Mouse (Mus musculus) limb, embryonic 13.5 days (tissue): ENCODE data around the gene Vmn1r124. TPM values are rescaled to one million over a fixed set of nuclear protein-coding genes. Genes with fewer than 3 reads are reported as not detected.
"Not testable (repeated sequence)": the region's sequence is repeated elsewhere in the genome, so short reads cannot be mapped to it uniquely, and the experiment has no call there.

Experiments
- ATAC-seq: fragments of 200-750 bp; cut with Nextera tagmentation; 2 replicates; pipeline ENCODE4 v1.8.0; 2017; ENCODE audit warnings: low read depth, moderate number of reproducible peaks, moderate TSS enrichment; ENCODE audit not compliant: low FRiP score
- H3K27ac ChIP-seq: fragments of 300-500 bp; sonication (generic); 2 replicates; pipeline ENCODE4 v1.5.1; 2015; ENCODE audit warnings: inconsistent platforms, mild to moderate bottlenecking, moderate library complexity
- H3K27me3 ChIP-seq: fragments of 300-500 bp; sonication (generic); 2 replicates; pipeline ENCODE4 v1.6.1; 2015; ENCODE audit warnings: mild to moderate bottlenecking, inconsistent platforms
- H3K36me3 ChIP-seq: fragments of 300-500 bp; sonication (generic); 2 replicates; pipeline ENCODE4 v1.6.1; 2015; ENCODE audit warnings: inconsistent platforms, mild to moderate bottlenecking, moderate library complexity
- H3K4me1 ChIP-seq: fragments of 300-500 bp; sonication (generic); 2 replicates; pipeline ENCODE4 v1.6.1; 2015; ENCODE audit warnings: inconsistent platforms
- H3K4me2 ChIP-seq: fragments of 300-500 bp; sonication (generic); replicated peaks from 2 replicates; pipeline ENCODE4 v1.6.1; 2015; ENCODE audit warnings: inconsistent platforms, mild to moderate bottlenecking, moderate library complexity
- H3K4me3 ChIP-seq: fragments of 300-500 bp; sonication (generic); 2 replicates; pipeline ENCODE4 v1.5.1; 2015; ENCODE audit warnings: moderate library complexity, mild to moderate bottlenecking, inconsistent platforms
- H3K9ac ChIP-seq: fragments of 300-500 bp; sonication (generic); 2 replicates; pipeline ENCODE4 v1.6.1; 2015; ENCODE audit warnings: mild to moderate bottlenecking, inconsistent platforms
- H3K9me3 ChIP-seq: fragments of 300-500 bp; sonication (generic); 2 replicates; pipeline ENCODE4 v1.6.1; 2016; ENCODE audit warnings: inconsistent platforms
- WGBS: fragments of 180-500 bp; shearing (Covaris S2); methylation state at CpG from one replicate; pipeline ENCODE4 v1.1.7; 2015; 5-methylcytosine and 5-hydroxymethylcytosine counted together
- polyA plus RNA-seq: library from polyadenylated mRNA; unstranded; fragments of >200 nt; fragmentation: Nextera tagmentation; extraction: Ambion mirVana; gene quantifications from 2 replicates; pipeline ENCODE4 v1.2.1, GENCODE M21; 2015

Gene Vmn1r124
- not detected in 2 replicates for polyA plus RNA-seq

DNA sequence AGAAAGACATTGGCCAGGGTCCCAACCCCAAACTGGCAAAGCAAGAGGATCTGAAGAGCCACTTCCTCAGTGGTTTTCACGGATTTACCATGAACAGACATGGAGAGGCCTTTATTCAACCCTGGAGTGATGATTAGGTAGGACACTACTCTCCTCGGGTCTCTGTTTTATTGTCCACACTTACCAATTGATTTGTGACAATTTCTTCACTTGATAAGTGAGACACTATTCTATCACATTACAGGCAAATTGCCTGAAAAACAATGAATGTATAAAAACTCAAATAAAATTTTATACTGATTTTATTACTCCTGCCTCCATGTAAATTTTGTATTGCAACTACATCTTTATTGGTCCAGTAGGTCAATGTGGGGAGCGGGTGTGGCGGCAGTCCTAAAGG is at the start of gene Vmn1r124:
Gene Vmn1r124, minus strand, starts transcription at position 101 of the 400 bp plus-strand sequence.
- H3K4me2 ChIP-seq, H3K9me3 ChIP-seq, H3K36me3 ChIP-seq, H3K4me3 ChIP-seq, H3K9ac ChIP-seq, ATAC-seq, H3K27me3 ChIP-seq, H3K27ac ChIP-seq, H3K4me1 ChIP-seq: not testable (repeated sequence)
- WGBS = 69% methylated on average over 4 of the region's 4 CpGs

DNA sequence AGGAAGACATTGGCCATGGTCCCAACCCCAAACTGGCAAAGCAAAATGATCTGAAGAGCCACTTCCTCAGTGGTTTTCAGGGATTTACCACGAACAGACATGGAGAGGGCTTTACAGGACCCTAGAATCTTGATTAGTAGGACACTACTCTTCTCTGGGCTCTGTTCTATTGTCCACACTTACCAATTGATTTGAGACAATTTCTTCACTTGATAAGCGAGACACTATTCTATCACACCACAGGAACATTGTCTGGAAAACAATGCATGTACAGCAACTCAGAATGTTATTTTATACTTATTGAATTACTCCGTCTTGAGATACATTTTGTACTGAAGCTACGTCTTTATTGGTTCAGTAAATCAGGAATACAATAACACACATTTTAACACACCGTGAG is 41.0 kb upstream of the Vmn1r124 start, which contains the start of gene Vmn1r126:
Gene Vmn1r126, minus strand, starts transcription at position 101 of the 400 bp plus-strand sequence.
- WGBS = no CpG with 5 or more reads among the region's 5 CpGs
- ATAC-seq = not testable (repeated sequence)

DNA sequence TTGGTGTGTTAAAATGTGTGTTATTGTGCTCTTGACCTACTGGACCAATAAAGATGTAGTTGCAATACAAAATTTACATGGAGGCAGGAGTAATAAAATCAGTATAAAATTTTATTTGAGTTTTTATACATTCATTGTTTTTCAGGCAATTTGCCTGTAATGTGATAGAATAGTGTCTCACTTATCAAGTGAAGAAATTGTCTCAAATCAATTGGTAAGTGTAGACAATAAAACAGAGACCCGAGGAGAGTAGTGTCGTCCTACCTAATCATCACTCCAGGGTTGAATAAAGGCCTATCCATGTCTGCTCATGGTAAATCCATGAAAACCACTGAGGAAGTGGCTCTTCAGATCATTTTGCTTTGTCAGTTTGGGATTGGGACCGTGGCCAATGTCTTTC is 11.5 kb upstream of the Vmn1r124 start, which contains the start of gene Vmn1r125:
Gene Vmn1r125, plus strand, starts transcription at position 301 of the 400 bp plus-strand sequence.
- not testable (repeated sequence) for ATAC-seq, H3K9ac ChIP-seq, H3K27ac ChIP-seq, H3K4me2 ChIP-seq, H3K36me3 ChIP-seq, H3K27me3 ChIP-seq, H3K9me3 ChIP-seq, H3K4me1 ChIP-seq, H3K4me3 ChIP-seq
- 65% methylated on average over 3 of the region's 3 CpGs for WGBS

More for the DNA sequence above, 41.0 kb upstream of the Vmn1r124 start, which contains the start of gene Vmn1r126:
- H3K9me3 ChIP-seq, H3K4me2 ChIP-seq, H3K36me3 ChIP-seq, H3K4me1 ChIP-seq, H3K9ac ChIP-seq, H3K27me3 ChIP-seq, H3K27ac ChIP-seq, H3K4me3 ChIP-seq: not testable (repeated sequence)

Other genes with a start within 250 kb of the Vmn1r124 start
- not detected in 2 replicates for gene Vmn1r119, start 248.2 kb downstream of the Vmn1r124 start, polyA plus RNA-seq
- not detected in 2 replicates for gene Vmn1r120, start 206.8 kb downstream of the Vmn1r124 start, polyA plus RNA-seq
- gene Vmn1r121, start 162.1 kb downstream of the Vmn1r124 start, polyA plus RNA-seq = not detected in 2 replicates
- not detected in 2 replicates for gene Vmn1r122, start 126.5 kb downstream of the Vmn1r124 start, polyA plus RNA-seq
- not detected in 2 replicates for gene Vmn1r123, start 98.4 kb downstream of the Vmn1r124 start, polyA plus RNA-seq
- gene Gm5157, start 70.2 kb downstream of the Vmn1r124 start, polyA plus RNA-seq = not detected in 2 replicates
- not detected in 2 replicates for gene Vmn1r125, start 11.6 kb upstream of the Vmn1r124 start, polyA plus RNA-seq
- not detected in 2 replicates for gene Vmn1r126, start 40.9 kb upstream of the Vmn1r124 start, polyA plus RNA-seq
- gene Vmn1r127, start 59.2 kb upstream of the Vmn1r124 start, polyA plus RNA-seq = not detected in 2 replicates
- not detected in 2 replicates for gene Vmn1r128, start 88.8 kb upstream of the Vmn1r124 start, polyA plus RNA-seq
- not detected in 2 replicates for gene Vmn1r129, start 100.7 kb upstream of the Vmn1r124 start, polyA plus RNA-seq
- gene Gm6882, start 172.1 kb upstream of the Vmn1r124 start, polyA plus RNA-seq = not detected in 2 replicates